Mouse (Mus musculus) kidney, adult 2 months (tissue): ENCODE data around the gene Fsip1. TPM values are rescaled to one million over a fixed set of nuclear protein-coding genes. Genes with fewer than 3 reads are reported as not detected.

ENCODE experiments used
- DNase-seq: peaks from one replicate; pipeline ENCODE4 v3.0.0; 2021
- H3K27ac ChIP-seq: fragments of 200-500 bp; 2 replicates; pipeline ENCODE4 v1.5.1; 2012; ENCODE audit warnings: low read depth, low read length, control low read depth, inconsistent platforms; ENCODE audit not compliant: insufficient read depth
- H3K27me3 ChIP-seq: fragments of 200-500 bp; replicated peaks from 2 replicates; pipeline ENCODE4 v1.6.1; 2012; ENCODE audit warnings: mild to moderate bottlenecking, moderate library complexity, low read length, inconsistent platforms; ENCODE audit not compliant: control insufficient read depth, insufficient read depth
- H3K36me3 ChIP-seq: fragments of 200-500 bp; 2 replicates; pipeline ENCODE4 v1.6.1; 2012; ENCODE audit warnings: mild to moderate bottlenecking, moderate library complexity, low read length, inconsistent platforms; ENCODE audit not compliant: control insufficient read depth, insufficient read depth
- H3K4me1 ChIP-seq: fragments of 200-500 bp; 2 replicates; pipeline ENCODE4 v1.6.1; 2011; ENCODE audit warnings: low read length; ENCODE audit not compliant: control insufficient read depth, insufficient read depth
- H3K4me3 ChIP-seq: fragments of 200-500 bp; 2 replicates; pipeline ENCODE4 v1.5.1; 2011; ENCODE audit warnings: mild to moderate bottlenecking, low read depth, low read length, control low read depth; ENCODE audit not compliant: insufficient read depth
- CTCF ChIP-seq: fragments of 200-500 bp; conservative IDR thresholded peaks from 2 replicates; pipeline ENCODE4 v1.5.1; 2011; ENCODE audit warnings: low read depth, mild to moderate bottlenecking, control low read depth, low read length, moderate library complexity, mixed read lengths; ENCODE audit not compliant: insufficient read depth, insufficient read length
- POLR2A ChIP-seq: fragments of 200-500 bp; IDR thresholded peaks from one replicate; pipeline ENCODE4 v1.6.1; 2011; ENCODE audit warnings: low read depth, low read length, control low read depth
- WGBS: fragments of 180-500 bp; shearing (Covaris S2); methylation state at CpG from one replicate; pipeline ENCODE4 v1.1.7; 2018; 5-methylcytosine and 5-hydroxymethylcytosine counted together
- polyA plus RNA-seq: library from polyadenylated mRNA; depleted of rRNA; stranded (reverse); fragments of >200 nt; gene quantifications from 2 replicates; pipeline ENCODE4 v1.2.3, GENCODE M21; 2012

The Fsip1 gene
- polyA plus RNA-seq, 1 experiment: 0.14 TPM

DNA sequence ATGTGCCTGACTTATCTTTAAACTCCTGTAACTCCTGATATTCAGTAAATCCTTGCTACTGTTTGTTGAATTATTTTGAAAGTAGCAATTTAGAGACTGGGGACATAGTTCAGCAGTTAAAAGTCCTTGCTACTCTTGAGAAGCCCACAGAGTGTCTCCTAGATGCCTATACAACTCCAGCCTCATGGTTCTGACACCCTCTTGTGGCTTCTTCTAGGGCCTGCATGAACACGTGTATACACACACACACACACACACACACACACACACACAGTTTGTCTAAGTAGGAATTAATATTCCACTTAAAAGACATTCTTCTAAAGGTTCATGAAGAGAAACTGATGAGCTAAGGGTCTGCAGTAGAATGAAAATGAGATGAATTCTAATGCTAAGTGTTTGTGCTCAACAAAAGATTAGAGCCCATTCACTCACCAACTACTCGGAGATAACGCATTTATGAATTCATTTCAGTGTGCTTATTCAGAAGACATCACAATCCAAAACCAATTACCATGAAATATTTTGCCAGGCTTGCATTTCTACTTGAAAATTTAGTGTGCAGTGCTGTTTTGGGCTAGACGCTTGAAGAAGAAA is 28.2 kb downstream of the Fsip1 start:
- TF ChIP-seq CTCF (no peak), POLR2A (no peak)
- Histone ChIP-seq H3K36me3 (no peaks in the 10 kb centered on the region), H3K4me3 (no peak overlapping the region), H3K27ac (no peak overlapping the region), H3K4me1 (no peaks in the 10 kb centered on the region; the same call in 1 of the 2 replicates), H3K27me3 (no peaks in the 10 kb centered on the region)
- no peak for DNase-seq
- 95% methylated on average over 4 of the region's 4 CpGs for WGBS

DNA sequence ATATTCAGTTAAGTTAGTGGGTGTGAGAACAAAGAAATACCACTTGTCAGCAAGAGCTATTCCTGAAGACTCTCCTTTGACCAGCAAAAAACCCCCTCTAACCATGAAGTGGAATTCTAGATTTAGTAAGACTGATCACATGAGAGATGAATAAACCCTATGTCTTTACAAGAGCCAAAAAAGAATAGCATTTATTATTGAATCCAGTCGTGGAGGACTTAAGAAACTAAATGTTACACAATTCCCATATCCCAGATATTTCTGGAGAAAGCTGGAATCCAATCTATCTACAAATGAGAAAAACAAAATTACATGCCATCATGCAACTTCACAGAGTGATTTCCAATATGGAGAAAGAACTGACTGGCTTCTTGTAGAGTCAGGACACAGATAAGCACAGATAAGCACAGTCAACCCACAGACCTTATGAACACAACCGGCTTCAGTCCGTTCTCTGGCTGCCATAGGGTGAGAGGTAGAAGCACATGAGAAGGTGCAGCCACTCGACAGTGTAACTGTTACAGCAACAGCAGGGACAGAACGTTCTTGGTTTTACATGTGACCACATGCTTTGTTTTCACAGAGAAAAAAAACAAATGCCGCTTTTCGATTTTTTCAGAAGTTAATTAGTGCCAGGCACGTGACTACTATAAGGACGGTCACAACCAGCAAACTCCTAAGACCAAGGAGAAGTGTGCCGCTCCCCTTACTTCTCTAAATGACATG is 31.3 kb downstream of the Fsip1 start:
- Histone ChIP-seq H3K27ac (no peak overlapping the region), H3K27me3 (no peaks in the 10 kb centered on the region), H3K36me3 (no peaks in the 10 kb centered on the region), H3K4me1 (no peaks in the 10 kb centered on the region; the same call in 1 of the 2 replicates), H3K4me3 (no peak overlapping the region)
- WGBS: 58% methylated on average over 10 of the region's 10 CpGs
- TF ChIP-seq CTCF (no peak), POLR2A (no peak)
- DNase-seq: peak; percentile 12

DNA sequence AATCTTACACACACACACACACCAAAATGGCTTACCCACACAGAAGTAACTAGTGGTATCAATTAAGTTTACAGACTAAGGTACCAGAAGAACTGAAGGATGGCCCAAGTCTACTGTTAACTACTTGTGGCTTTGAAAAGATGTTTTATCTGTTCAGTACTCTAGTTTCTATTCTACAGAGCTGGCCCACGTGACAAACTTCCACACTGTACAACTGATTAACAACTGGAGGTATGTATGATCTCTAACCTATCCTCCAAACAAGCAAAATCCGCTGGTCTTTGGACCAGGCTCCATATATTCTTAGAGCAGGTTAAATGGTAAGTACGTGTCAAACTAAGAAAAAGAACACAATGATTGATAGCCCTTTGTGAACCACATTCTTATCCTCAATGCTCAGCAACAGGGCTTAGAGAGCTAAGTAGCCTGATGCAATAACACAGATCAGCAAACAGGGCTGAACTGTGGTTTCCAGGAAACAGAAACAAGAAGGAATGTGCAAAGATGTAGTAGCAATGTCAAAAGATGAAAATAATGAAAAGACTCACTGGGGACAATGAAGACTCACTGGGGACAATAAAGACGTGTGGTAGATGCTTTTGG is 38.7 kb downstream of the Fsip1 start:
- Histone ChIP-seq H3K36me3 (no peaks in the 10 kb centered on the region), H3K27me3 (no peaks in the 10 kb centered on the region), H3K27ac (no peak overlapping the region), H3K4me3 (no peak overlapping the region), H3K4me1 (no peaks in the 10 kb centered on the region)
- TF ChIP-seq POLR2A: no peak
- no peak for TF ChIP-seq CTCF
- 55% methylated on average over 4 of the region's 4 CpGs for WGBS
- DNase-seq: no peak

DNA sequence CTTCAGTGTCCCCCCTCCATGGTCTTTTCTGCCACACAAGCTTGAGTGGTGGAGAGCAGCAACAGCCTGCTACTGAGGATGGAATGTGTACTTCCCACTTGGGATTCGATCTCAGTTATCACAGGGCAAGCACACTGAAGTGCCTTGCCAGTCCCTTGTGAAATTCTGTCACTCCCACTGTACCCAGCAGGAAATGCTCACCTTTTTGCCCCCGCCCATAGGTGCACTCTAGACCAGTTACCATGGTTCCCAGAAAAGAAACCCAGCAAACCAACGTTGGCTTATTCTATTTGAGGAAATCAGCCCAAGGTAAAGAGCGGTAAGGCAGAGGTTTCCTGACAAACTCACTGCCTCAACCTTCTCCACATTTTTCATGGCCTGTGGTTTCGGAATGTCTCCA is 47.1 kb downstream of the Fsip1 start:
- 75% methylated on average over 5 of the region's 5 CpGs for WGBS
- no peak overlapping the region for H3K27ac ChIP-seq
- no peaks in the 10 kb centered on the region for H3K36me3 ChIP-seq
- no peak for DNase-seq
- TF ChIP-seq POLR2A (no peak), CTCF (no peak)
- no peak overlapping the region for H3K4me3 ChIP-seq
- H3K27me3 ChIP-seq: no peaks in the 10 kb centered on the region
- no peaks in the 10 kb centered on the region for H3K4me1 ChIP-seq

DNA sequence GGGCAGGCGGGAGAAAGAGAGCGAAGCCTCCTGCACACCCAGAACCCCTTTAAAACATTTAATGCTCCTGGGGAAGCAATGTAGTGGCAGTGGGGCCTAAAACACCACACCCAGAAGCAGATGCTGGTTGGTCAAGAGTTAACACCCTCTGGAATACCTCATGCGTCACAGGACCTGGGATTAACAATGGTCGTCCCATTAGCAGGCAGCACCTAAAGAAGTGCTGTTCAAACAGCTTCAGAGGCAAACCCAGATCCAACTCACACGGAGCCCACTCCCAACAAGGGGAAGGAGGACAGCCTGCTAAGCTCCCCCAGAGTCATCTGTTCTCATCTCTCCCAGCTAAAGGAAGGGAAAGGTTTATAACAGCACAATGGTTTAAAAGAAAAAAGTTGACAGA is 48.1 kb downstream of the Fsip1 start:
- no peak for DNase-seq
- TF ChIP-seq POLR2A: no peak
- no peak for TF ChIP-seq CTCF
- Histone ChIP-seq H3K27me3 (no peaks in the 10 kb centered on the region), H3K4me1 (0 out of 2 replicates have a peak, but pooled peaks cover 3% of the 10 kb centered on the region), H3K4me3 (no peak overlapping the region), H3K27ac (no peak overlapping the region), H3K36me3 (no peaks in the 10 kb centered on the region)
- WGBS: 58% methylated on average over 5 of the region's 5 CpGs

DNA sequence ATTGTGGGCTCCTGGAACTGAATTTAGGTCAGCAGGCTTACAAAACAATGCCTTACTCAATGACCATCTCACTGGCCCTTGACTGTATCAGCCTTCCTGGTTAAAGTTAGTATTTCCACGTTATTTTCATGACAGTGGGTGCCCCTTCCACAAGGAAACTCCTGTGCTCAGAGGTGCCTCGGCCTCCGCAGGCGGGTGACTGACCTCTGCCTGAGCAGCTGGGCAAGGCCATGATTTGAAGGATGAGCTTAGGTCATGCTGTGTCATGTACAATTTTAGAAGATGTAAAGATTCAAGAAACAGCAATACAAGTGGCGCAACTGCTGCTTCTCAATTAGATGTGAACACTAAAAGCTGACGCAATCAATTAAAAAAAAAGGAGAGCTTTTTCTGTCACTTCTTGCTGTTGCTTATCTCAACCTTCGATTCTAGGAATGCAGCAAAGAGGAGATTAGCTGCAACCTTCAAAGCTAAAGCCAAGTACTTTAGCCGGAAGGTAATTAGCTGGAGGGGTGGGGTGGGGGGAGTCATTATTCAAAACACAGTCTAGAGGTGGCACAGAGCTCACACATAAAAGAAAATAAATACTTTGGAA is 50.7 kb downstream of the Fsip1 start:
- no peak overlapping the region for H3K27ac ChIP-seq
- no peaks in the 10 kb centered on the region for H3K27me3 ChIP-seq
- peaks cover 7% of the 10 kb centered on the region; the same call in 1 of the 2 replicates for H3K4me1 ChIP-seq
- TF ChIP-seq CTCF: no peak
- TF ChIP-seq POLR2A: no peak
- WGBS: 62% methylated on average over 8 of the region's 8 CpGs
- H3K36me3 ChIP-seq: no peaks in the 10 kb centered on the region
- no peak overlapping the region for H3K4me3 ChIP-seq
- DNase-seq: no peak

DNA sequence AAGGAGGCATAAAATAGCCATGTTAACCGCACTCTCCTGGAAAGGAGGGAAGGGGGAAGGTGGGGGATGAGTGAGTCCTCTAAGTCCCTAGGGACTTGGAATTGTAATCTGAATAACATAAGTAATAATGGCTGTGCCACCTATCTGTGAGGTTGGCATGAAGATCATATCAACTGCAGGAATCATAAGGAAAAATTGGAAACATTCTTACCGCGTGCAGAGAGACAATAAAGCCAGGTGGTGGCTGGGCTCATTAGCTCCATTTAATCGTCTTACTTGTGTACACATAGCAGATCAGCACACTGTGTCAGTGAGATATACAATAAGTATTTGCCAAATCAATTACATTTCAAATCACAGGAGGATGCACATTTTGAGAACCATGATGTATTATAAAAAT is 52.1 kb downstream of the Fsip1 start:
- TF ChIP-seq POLR2A: no peak
- no peak for TF ChIP-seq CTCF
- H3K27ac ChIP-seq: no peak overlapping the region

More for the DNA sequence above, 52.1 kb downstream of the Fsip1 start:
- no peak for DNase-seq
- Histone ChIP-seq H3K36me3 (no peaks in the 10 kb centered on the region), H3K4me1 (peaks cover 7% of the 10 kb centered on the region; the same call in 1 of the 2 replicates), H3K4me3 (no peak overlapping the region), H3K27me3 (no peaks in the 10 kb centered on the region)
- WGBS: 85% methylated on average over 4 of the region's 4 CpGs
